ENCODE assay signal across 9 mouse cellular contexts in genomic region chr1:167000529-167001173, GRCm38 (mm10). TPM values are rescaled to one million over a fixed set of nuclear protein-coding genes. Genes with fewer than 3 reads are reported as not detected.
DNase-seq lines count a peak whose midpoint lies in the region; ATAC-seq lines count a peak whose summit lies in the region.
"Had no signal": no experiment of that assay in that cellular context is flagged by ENCODE, and none has a peak within 500 bp of the region (broad histone marks: within the 10 kb centered on the region; RNA-seq: fewer than 3 reads in every experiment).

No protein-coding gene starts in this region.

- peak; percentile 86 for ATAC-seq in embryonic facial prominence, embryonic 14.5 days (ENCODE audit: low read depth)
- ATAC-seq in heart, embryonic 11.5 days (replicated peaks; ENCODE audit: insufficient number of reproducible peaks, low FRiP score, low TSS enrichment): peak; percentile 68
- peak; percentile 87 for ATAC-seq in kidney, embryonic 16.5 days (ENCODE audit: low FRiP score, low TSS enrichment)
- peak; percentile 72 for ATAC-seq in liver, embryonic 12.5 days
- ATAC-seq in stomach, embryonic 15.5 days (ENCODE audit: insufficient read depth, low FRiP score, low read depth): peak; percentile 74

- no peaks in the 10 kb centered on the region for H3K9me3 ChIP-seq in embryonic facial prominence, embryonic 14.5 days (ENCODE audit: control insufficient read depth, low read length)
- H3K9me3 ChIP-seq in heart, embryonic 11.5 days (replicated peaks; ENCODE audit: control insufficient read depth, low read length): no peaks in the 10 kb centered on the region
- H3K9me3 ChIP-seq in kidney, embryonic 16.5 days (ENCODE audit: low read length): no peaks in the 10 kb centered on the region
- H3K9me3 ChIP-seq in liver, embryonic 12.5 days (replicated peaks): no peaks in the 10 kb centered on the region
- no peaks in the 10 kb centered on the region for H3K9me3 ChIP-seq in stomach, embryonic 15.5 days

- no peaks in the 10 kb centered on the region for H3K36me3 ChIP-seq in embryonic facial prominence, embryonic 14.5 days (ENCODE audit: control insufficient read depth, insufficient read depth, low read length)
- H3K36me3 ChIP-seq in heart, embryonic 11.5 days (ENCODE audit: control insufficient read depth, insufficient read depth, low read length): no peaks in the 10 kb centered on the region
- H3K36me3 ChIP-seq in kidney, embryonic 16.5 days (ENCODE audit: insufficient read depth, low read length): no peaks in the 10 kb centered on the region
- H3K36me3 ChIP-seq in liver, embryonic 12.5 days: no peaks in the 10 kb centered on the region
- no peaks in the 10 kb centered on the region for H3K36me3 ChIP-seq in stomach, embryonic 15.5 days

- H3K4me3 ChIP-seq in embryonic facial prominence, embryonic 14.5 days (ENCODE audit: low read depth, low read length): peak overlapping the region; percentile 78
- H3K4me3 ChIP-seq in heart, embryonic 11.5 days (ENCODE audit: low read depth, low read length): peak overlapping the region; percentile 77
- H3K4me3 ChIP-seq in kidney, embryonic 16.5 days (ENCODE audit: low read length): peak overlapping the region; percentile 68
- peak overlapping the region; percentile 67 for H3K4me3 ChIP-seq in liver, embryonic 12.5 days
- H3K4me3 ChIP-seq in stomach, embryonic 15.5 days (replicated peaks): peak overlapping the region; percentile 72

- peaks cover 20% of the 10 kb centered on the region for H3K27me3 ChIP-seq in embryonic facial prominence, embryonic 14.5 days (replicated peaks; ENCODE audit: control insufficient read depth, insufficient read depth, low read length)
- peaks cover 26% of the 10 kb centered on the region for H3K27me3 ChIP-seq in heart, embryonic 11.5 days (ENCODE audit: control insufficient read depth, insufficient read depth, low read length)
- H3K27me3 ChIP-seq in kidney, embryonic 16.5 days (ENCODE audit: insufficient read depth, low read length): peaks cover 25% of the 10 kb centered on the region
- peaks cover 62% of the 10 kb centered on the region for H3K27me3 ChIP-seq in liver, embryonic 12.5 days (replicated peaks)
- peaks cover 25% of the 10 kb centered on the region for H3K27me3 ChIP-seq in stomach, embryonic 15.5 days (replicated peaks)
- H3K27me3 ChIP-seq: CH12.LX had no signal

- H3K4me2 ChIP-seq in embryonic facial prominence, embryonic 14.5 days (ENCODE audit: low read depth, low read length): peak overlapping the region; percentile 94
- peak overlapping the region; percentile 96 for H3K4me2 ChIP-seq in heart, embryonic 11.5 days
- peak overlapping the region; percentile 96 for H3K4me2 ChIP-seq in kidney, embryonic 16.5 days (replicated peaks; ENCODE audit: low read depth, low read length)
- H3K4me2 ChIP-seq in liver, embryonic 12.5 days: peak overlapping the region; percentile 90
- peak overlapping the region; percentile 95 for H3K4me2 ChIP-seq in stomach, embryonic 15.5 days

- peak overlapping the region; percentile 80 for H3K9ac ChIP-seq in embryonic facial prominence, embryonic 14.5 days (ENCODE audit: low read depth, low read length)
- peak overlapping the region; percentile 79 for H3K9ac ChIP-seq in heart, embryonic 11.5 days (ENCODE audit: low read depth, low read length)
- peak overlapping the region; percentile 86 for H3K9ac ChIP-seq in kidney, embryonic 16.5 days (replicated peaks; ENCODE audit: low read length)
- peak overlapping the region; percentile 65 for H3K9ac ChIP-seq in liver, embryonic 12.5 days
- 0 out of 2 replicates have a peak overlapping the region, but pooled peaks have one; percentile 52 for H3K9ac ChIP-seq in stomach, embryonic 15.5 days

- under 1% methylated on average over 15 of the region's 76 CpGs for WGBS in embryonic facial prominence, embryonic 14.5 days
- 0% methylated on average over 37 of the region's 76 CpGs for WGBS in heart, embryonic 11.5 days (ENCODE audit: insufficient replicate concordance)
- 0% methylated on average over 25 of the region's 76 CpGs for WGBS in kidney, embryonic 16.5 days
- WGBS in liver, embryonic 12.5 days (ENCODE audit: insufficient replicate concordance): under 1% methylated on average over 60 of the region's 76 CpGs
- under 1% methylated on average over 57 of the region's 76 CpGs for WGBS in stomach, embryonic 15.5 days

- DNase-seq in left cerebral cortex, adult 18-20 months (ENCODE audit: low spot score in 2 of 2): peak; percentile 64 to 72
- DNase-seq in left cerebral cortex, adult 11 months (ENCODE audit: low spot score): no peak
- peak; percentile 65 for DNase-seq in embryonic facial prominence, embryonic 14.5 days (ENCODE audit: low spot score)
- peak; percentile 60 to 70 for DNase-seq in natural killer cell, adult 2 months (ENCODE audit: low spot score in 2 of 2)

- peak overlapping the region; percentile 36; the same call in 1 of the 2 replicates for H3K27ac ChIP-seq in embryonic facial prominence, embryonic 14.5 days (replicated peaks; ENCODE audit: low read depth, low read length)
- 0 out of 2 replicates have a peak overlapping the region, but pooled peaks have one; percentile 15 for H3K27ac ChIP-seq in heart, embryonic 11.5 days (ENCODE audit: low read depth, low read length)
- no peak overlapping the region for H3K27ac ChIP-seq in kidney, embryonic 16.5 days (ENCODE audit: low read length)
- H3K27ac ChIP-seq in liver, embryonic 12.5 days: no peak overlapping the region
- no peak overlapping the region for H3K27ac ChIP-seq in stomach, embryonic 15.5 days

- peaks cover 11% of the 10 kb centered on the region; the same call in 1 of the 2 replicates for H3K4me1 ChIP-seq in embryonic facial prominence, embryonic 14.5 days (ENCODE audit: control insufficient read depth, insufficient read depth, low read length)
- peaks cover 6% of the 10 kb centered on the region for H3K4me1 ChIP-seq in heart, embryonic 11.5 days (ENCODE audit: control insufficient read depth, insufficient read depth, low read length)
- H3K4me1 ChIP-seq in kidney, embryonic 16.5 days (ENCODE audit: insufficient read depth, low read length): peaks cover 18% of the 10 kb centered on the region
- peaks cover 8% of the 10 kb centered on the region; the same call in 1 of the 2 replicates for H3K4me1 ChIP-seq in liver, embryonic 12.5 days
- H3K4me1 ChIP-seq in stomach, embryonic 15.5 days: 0 out of 2 replicates have a peak, but pooled peaks cover 11% of the 10 kb centered on the region

RNA-seq across cellular contexts. Expression of gene Fam78b, which starts 0.6 kb away (rescaled TPM):
- total RNA-seq in left cerebral cortex, adult 18-20 months (2021): 10 to 100 TPM; 29.4 to 29.7 TPM
- 1.6 and 2.3 TPM in 2 replicates for polyA plus RNA-seq in embryonic facial prominence, embryonic 14.5 days (2014; fragmentation: Nextera tagmentation; extraction: Ambion mirVana)
- 0.60 and 0.65 TPM in 2 replicates for polyA plus RNA-seq in heart, embryonic 11.5 days (2014; fragmentation: Nextera tagmentation; extraction: Ambion mirVana)
- 0.34 and 0.45 TPM in 2 replicates for polyA plus RNA-seq in kidney, embryonic 16.5 days (2015; fragmentation: Nextera tagmentation; extraction: Ambion mirVana)
- 0.35 and 0.36 TPM in 2 replicates for polyA plus RNA-seq in liver, embryonic 12.5 days (2016; fragmentation: Nextera tagmentation; extraction: Ambion mirVana)
- 1.2 and 1.5 TPM in 2 replicates for polyA plus RNA-seq in stomach, embryonic 15.5 days (2015; fragmentation: Nextera tagmentation; extraction: Ambion mirVana)
- total RNA-seq: CH12.LX had no signal

Comparison
In these comparisons a context has a peak if more than half of its experiments do, and no peak if none do; other contexts are left out.
1. H3K27ac ChIP-seq: peak in embryonic facial prominence, embryonic 14.5 days (single experiment) and heart, embryonic 11.5 days (single experiment); none in kidney, embryonic 16.5 days (single experiment), liver, embryonic 12.5 days (single experiment) and stomach, embryonic 15.5 days (single experiment).
2. Peak in every context shown above with its lines, with median percentiles within 50 percentile points of each other: ATAC-seq, H3K4me2 ChIP-seq, H3K4me3 ChIP-seq and H3K9ac ChIP-seq.